Mouse (Mus musculus) A20 (cell line): Measurements from ENCODE around the gene Rbm19.

Source experiments
- DNase-seq: peaks from one replicate; pipeline ENCODE4 v3.0.0-alpha.2; 2011; ENCODE audit warnings: low read depth, low spot score

Gene Rbm19

DNA sequence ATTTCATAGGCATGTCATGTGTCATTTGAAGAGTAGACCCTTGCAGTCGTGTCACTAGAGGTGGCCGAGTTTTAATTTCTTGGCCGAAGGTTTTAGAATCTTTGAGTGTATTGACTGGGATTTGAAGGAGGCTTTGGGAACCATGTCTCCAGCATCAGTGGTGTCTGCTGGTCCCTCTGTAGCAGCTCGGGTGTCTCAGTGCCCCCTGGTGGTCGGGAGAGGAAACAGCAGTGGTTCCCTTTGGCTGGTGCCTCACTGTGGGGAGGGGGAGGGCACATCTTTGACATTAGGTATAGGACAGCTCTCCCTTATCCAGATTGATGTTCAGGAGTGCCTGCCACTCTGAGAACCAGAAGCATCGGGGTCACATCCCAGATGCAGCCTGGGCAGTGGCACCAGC lies 17.7 kb downstream of the Rbm19 start:
- DNase-seq, result peak; percentile 57

DNA sequence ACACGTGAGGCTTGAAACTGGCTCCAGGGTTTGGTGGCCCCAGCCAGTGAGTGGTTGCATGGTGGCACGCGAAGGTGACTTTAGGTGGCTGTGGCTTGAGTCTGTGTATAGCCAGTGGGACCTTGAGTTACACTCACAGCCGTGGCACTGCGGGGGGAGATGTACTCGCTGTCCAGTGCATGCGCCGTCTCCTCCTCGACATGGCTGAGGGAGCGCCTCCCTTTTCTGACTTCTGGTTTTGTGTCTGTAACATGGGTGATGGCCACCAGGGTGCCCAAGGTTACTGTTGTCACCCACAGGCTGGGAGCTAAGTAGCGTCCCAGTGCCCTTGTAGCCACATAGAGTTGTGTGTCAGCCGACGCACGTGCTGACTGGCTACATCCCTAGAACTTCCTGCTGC lies 19.1 kb downstream of the Rbm19 start:
- no peak for DNase-seq

DNA sequence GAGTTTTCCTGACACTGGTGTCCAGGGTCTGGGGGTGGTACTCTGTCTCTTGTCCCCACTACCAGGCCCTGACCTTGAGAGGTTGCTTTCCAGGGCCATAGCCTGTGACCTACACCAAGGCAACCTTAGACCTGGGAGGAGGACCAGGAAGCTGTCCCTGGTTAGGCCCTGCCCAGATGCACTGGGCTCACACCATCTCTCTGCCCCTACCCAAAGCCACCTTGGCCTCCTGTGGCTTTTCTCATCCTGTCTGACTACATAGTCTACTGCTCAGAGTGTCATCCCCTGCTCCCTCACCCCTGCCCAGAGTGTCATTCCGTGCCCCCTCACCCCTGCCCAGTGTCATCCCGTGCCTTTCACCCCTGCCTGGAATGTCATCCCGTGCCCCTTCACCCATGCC lies 19.6 kb downstream of the Rbm19 start:
- DNase-seq, result no peak

DNA sequence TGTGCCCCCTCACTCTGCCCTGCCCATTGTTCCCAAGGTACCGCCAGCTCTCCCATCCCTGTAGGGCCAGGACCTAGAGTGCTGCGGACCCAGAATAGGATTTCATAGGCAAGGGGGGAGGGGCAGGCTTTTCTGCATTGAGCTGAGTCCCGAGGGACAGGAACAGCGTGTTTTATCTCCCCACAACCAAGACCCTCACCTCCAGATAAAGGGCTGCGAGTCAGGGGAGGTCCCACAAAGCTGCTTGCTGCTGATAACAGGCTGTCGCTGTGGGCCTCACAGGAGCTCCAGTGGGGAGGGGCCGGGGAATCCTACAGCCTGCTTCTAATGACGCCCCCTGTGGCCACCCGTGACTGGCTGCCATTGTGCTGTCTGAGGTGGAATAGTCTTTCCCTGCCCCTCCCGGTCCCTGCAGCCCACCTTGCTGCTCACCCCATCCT lies 20.0 kb downstream of the Rbm19 start:
- no peak for DNase-seq

DNA sequence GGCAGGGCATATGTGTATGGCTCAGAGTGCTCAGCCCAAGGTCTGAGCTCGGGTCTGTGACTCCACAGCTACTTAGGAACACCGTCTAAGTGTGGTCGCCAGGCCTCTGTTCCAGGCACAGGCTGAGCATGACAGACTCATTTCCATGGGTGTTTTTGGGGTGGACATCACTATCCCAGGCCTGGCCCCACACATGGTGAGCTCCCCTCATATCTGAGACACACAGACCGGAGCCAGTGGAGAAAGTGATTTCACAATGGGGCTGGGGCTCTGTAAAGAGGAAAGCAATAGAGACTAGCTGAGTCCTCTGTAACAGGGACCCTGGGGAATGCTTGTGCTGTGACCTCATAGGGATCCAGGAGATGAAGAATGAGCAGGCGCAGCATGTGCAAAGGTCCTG lies 20.8 kb downstream of the Rbm19 start:
- DNase-seq, result no peak

DNA sequence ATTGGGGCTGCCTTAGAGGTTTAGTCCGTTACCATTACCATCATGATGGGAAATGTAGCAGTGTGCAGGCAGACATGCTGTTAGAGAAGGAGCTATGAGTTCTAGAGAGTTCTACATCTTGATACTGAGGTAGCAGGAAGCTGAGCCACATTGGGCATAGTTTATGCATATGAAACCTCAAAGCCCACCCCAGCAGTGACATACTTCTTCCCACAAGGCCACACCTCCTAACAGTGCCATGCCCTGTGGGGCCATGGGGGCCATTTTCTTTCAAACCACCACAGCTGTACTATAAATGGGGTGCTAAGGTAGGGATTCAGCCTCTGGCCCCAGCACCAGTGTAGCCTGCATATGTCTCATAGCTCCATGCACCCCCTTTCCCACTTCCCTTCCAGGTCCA lies 21.6 kb downstream of the Rbm19 start:
- DNase-seq, result no peak

DNA sequence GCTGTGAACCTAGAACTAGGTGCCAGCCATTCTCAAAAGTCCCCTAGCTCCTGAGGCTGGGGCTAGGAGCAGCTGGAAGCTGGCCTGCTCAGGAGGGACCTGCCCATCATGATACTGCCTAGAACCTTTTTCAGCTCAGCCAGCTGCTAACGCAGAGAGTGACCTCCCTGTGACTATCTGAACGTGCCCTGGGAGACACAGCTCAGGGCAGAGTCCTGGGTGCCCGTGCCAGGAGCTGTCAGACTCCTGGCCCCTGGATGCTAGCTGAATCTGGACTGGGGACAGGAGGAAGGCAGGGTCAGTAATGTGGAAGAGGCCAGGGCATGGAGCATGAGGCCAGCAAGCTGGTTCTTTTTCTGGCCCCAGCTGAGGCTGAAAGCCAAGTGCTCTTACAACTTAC lies 22.1 kb downstream of the Rbm19 start:
- no peak for DNase-seq

DNA sequence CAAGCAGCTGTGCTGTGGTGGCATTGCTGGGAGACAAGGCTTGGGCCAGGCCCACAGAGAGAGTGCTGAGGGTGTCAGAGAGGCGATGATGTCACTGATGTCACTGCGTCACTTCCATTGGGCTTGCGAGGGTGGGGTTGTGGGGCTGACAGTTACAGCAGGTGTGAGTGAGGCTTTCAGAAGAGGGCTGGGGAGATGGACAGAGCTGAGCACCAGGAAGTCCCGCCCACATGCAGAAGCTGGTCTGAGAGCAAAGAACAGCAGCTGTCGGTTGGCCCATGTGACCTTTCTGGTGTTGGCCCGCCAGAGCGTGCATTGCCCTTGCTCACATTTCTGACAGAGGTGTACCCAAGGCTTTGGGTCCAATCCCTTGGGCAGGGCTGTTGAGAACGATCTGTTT lies 23.0 kb downstream of the Rbm19 start:
- DNase-seq, result peak; percentile 16

DNA sequence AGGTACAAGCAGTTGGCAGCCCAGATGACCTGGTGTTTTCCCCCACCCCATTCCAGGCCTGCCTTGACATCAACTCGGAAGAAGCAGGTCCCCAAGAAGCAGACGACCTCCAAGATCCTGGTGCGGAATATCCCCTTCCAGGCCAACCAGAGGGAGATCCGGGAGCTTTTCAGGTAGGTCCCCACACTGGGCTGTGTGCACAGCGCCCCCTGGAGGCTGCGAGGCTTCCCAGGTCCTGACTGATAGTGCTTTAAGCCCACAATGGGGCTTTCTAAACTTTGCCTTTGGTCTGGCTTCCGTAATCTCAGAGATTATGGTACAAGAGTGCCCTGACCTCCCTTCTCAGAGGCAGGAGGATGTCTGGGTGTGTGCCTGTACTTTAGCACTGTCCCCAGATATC lies 27.7 kb downstream of the Rbm19 start:
- DNase-seq, result peak; percentile 33

DNA sequence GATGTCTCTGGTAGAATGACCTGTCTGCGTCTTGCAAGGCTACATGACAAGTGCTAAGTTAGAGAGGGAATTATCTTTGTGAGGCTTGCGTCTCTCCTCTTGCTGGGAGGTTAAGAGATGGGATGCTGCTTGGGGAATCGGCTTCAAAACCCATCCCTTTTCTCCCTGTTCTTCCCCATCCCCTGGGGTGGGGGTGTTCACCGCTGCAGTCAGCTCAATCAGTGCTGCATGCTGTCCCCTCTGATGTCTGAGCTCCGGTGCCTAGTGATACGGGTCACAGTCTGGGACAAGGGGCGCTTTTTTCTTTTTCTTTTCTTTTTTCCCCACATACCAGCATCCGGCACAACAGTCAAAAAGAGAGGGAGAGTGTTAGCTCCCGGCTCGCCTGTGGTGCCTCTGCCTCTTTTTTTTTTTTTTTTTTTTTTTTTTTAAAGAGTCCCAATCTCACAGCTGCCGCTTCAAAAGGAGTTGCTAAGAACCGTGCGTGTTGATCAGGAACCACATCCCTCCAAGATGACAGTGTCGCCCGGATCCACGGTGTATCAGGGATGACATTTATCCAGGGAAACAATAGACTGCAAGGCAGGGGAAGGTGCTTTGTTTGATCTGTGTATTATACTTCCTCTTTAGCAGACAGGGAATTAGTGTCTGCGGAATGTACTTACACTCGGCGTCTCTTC lies 29.2 kb downstream of the Rbm19 start:
- no peak for DNase-seq

DNA sequence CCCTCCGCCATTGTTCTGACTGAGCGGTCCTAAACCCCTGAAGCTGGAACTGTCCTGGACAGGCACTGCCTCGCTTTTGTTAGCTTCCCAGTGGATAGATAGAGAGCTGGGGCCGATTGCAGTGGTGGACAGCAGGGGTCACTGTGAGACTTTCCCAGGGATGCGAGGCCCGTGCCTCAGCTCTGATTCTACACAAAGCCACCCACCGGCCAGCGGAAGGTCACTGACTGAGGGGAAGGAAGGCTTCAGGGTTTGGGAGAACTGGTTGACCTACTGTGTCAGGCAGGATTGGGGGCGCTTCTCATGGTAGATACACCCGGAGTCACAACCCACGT lies 29.8 kb downstream of the Rbm19 start:
- DNase-seq, result no peak

DNA sequence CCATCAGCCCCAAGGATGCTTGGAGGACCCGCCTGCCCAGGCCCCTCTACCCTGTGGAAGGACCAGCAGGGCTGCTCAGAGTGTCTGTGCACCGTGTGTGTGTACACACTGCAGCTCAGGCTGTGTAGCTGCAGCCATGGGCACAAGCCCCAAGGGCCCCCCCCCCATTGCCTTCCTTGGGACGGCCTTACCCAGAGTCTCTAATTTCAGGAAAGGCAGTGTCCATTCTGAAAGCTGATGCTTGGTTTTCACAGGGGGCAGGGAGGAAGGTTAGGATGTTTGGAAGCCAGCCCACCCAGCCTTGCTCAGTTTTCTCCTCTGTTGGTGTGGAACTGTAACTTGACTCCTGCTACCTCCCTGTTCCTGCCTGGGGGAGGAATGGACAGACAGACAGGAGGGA lies 30.6 kb downstream of the Rbm19 start:
- no peak for DNase-seq

DNA sequence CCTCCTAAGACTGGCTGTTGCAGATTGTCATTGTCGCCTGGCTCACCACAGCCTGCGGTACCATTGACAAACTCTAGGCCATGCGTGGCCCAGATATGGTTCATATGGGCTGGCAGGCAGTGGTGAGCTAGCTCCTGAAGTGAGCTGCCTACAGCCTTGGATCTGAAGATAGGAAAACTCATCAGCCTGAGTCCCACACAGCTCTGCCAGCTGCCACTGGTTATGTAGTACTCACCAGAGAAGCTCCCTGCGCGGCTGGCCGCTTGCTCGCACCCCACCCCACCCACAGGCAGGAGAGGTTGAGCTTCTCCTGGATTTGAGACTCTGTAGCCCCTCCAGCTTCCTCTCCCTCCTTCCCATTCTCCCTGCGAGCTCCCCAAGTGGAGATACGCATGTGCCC lies 32.0 kb downstream of the Rbm19 start:
- no peak for DNase-seq

DNA sequence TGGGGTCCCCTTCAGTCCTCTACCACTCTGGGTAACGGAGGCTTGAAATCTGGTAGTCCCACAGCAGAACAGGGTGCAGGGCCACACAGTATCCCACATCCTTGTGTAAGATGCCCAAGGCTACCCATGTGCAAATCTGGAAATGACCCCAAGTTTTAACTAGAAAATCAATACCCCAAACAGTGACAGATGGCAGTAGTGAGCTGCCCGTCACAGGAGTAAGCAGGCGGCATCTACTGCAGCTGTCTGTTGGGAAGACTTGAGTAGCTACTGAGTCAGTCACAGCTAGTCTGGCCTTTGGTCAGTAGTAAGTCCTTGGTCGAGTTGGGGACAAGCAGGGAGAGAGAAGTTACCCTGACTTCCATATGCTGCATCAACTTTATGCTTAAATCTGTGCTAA lies 34.9 kb downstream of the Rbm19 start:
- DNase-seq, result peak; percentile 22

DNA sequence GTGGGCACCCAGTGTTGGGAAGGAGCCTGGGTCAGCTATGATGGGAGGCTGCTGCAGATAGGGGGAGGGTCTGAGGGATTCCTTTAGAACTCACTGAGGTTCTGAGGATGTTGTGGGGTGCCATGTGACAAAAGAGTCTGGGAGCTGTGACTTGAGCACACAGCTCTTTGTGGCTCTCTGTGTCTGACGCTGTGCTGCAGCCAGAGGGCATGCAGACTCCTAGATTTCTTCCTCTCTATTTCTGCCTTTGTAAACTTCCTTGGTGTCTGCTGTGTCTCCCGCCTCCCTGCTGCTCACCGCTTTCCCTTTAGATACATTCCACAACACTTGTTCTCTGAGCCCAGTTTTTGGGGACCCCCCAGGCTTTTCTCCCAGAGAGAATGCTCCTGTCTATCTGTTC lies 36.9 kb downstream of the Rbm19 start:
- no peak for DNase-seq

DNA sequence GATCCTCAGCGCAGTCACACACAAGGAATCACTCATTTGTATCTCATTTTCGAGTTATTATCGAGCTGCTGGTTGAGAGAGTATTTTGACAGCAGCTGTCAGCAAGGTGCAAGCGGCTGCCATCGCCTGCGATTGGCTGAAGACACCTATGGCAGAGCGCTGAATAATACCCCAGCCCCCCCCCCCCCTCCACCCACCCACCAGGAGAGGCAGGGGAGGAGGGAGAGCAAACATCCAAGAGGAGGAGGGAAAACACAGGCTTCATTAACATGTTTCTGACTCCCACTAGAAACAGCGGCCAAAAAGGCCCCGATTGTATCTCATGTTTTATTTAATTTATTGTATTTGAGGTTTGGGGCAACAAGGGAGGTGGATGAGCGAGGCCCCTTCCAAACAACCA lies 39.4 kb downstream of the Rbm19 start:
- DNase-seq, result no peak

DNA sequence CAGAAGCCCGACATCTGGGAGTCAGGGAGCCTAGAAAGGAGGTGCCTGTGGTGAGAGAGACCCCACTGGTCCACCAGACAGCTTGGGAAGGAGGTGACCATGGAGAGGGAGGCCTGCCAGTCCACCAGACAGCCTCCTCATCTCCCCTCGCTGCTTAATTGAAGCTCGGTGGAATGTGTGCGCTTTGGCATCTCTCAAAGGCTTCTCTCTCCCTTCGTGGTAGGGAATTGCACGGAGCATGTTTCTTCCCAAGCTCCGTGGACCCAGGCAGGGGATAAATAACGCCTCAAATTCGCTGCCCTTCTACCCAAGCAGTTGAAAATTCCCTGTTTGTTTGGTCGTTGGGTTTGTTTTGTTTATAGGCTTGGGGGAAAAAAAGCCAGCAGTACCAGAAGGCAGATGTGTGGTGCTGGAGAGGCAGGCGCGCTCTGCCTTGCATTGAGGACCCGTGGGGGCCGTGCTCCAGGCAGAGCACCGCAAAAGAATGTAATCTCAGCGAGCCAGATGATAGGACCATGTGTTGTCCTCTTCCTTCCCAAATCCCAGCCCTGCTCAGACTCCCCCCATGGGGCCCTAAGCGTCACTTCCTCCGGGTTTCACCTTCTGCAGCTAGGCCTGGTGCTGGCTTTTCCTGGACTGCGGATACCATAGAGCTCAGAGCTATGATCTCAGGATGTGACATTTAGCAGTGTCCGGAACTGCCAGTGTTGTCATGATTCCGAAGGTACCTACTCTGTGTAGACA lies 40.1 kb downstream of the Rbm19 start:
- DNase-seq, result no peak

DNA sequence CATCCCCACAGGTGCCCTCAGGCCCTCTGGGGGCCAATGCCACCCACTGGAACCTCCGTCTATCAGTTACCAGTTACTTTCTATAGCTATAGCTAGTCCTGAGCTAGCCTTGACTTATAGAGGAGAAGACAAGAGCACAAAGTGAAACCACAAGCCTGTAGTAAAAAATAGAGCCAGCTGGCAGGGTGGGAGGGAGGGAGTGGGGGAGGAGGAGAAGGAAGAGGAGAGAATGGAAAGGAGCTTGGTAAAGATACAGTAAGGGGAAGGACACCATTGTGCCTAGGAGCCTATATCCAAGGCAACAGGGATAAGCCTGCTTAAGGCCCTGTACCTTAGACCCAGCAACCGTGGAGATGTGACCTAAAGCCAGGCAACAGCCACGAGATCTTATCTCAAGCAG lies 40.9 kb downstream of the Rbm19 start:
- DNase-seq, result no peak

DNA sequence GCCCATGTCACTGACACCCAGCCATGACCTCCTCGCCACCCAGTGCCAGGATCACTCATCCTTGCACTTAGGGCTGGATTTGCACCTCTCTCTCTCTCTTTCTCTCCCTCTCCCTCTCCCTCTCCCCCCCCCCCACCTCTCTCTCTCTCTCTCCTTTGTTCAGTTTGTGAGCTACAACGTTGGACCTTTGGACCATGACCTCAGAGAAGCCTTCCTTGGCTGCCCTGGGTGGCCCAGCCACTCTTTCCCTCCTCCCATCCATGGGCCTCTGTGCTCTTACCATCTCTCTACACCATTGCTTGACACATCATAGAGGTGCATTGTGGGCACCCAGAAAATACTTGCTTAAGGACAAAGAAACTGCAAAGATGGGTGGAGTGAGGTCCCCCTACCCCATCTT lies 42.2 kb downstream of the Rbm19 start:
- DNase-seq, result no peak

DNA sequence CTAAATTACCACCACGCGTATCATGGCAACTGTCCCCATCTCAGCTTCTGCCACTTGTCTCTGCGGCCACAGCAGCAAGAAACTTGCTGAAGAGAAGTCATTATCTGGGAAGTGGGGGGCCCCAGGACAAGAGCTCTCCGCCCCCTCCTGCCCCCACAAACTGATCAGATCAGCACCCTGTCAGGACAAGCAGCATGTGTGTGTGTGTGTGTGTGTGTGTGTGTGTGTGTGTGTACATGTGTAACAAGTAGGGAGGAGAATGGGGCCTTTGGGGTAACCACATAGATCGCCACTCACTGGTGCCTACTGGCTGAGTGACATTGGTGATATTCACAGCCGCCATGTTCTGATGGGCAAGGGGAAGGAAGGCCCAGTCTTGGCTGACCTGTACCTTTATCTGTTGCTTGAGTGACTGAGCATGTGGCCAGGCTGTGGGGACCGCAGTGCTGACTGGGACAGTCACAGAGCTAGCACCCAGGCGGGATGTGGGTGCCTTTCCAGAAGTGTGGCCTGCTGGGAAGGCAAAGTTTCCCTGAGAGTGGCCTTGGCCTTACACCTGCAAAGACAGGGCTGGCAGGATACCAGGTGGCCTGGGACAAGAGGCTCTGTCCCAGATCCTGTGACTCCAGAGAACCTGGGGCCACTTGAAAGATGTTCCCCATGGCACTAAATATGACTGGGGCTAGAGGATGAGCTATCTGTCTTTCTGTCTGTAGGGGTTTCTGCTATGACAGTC lies 44.8 kb downstream of the Rbm19 start:
- no peak for DNase-seq

DNA sequence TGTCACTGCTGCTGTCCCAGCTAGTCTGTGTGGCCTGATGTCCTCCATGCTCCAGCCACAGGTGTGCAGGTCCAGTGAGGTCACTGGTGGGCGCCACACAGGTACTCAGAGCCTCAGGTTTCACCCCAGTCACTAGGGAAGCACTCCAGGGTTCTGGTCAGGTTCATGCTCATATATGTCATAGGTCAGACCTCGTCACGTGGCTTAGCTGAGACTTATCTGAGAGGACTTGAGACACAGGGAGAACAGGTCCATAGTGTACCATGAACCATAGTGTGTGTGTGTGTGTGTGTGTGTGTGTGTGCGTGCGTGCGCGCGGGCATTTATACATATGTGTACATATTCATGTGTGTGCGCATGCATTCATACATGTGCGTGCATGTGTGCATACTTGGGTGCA lies 46.4 kb downstream of the Rbm19 start:
- no peak for DNase-seq

DNA sequence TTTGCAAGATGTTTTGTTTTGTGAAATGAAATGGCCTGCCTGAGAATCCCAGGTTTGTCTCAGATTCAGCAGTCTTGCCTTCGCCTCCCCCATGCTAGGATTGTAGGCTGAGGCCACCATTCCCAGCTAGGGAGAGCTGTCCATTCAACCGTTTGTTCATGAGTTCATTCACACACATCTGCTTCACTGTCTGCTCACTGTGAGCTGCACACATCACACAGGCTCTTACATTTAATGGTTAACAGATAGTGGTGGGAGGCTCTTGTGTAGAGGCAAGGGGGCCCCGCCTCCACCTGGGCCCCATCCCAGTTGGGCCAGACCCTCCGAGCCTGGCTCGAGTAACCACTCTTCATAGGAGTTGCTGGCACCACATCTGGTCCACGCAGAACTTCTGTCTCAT lies 47.2 kb downstream of the Rbm19 start:
- DNase-seq, result no peak

DNA sequence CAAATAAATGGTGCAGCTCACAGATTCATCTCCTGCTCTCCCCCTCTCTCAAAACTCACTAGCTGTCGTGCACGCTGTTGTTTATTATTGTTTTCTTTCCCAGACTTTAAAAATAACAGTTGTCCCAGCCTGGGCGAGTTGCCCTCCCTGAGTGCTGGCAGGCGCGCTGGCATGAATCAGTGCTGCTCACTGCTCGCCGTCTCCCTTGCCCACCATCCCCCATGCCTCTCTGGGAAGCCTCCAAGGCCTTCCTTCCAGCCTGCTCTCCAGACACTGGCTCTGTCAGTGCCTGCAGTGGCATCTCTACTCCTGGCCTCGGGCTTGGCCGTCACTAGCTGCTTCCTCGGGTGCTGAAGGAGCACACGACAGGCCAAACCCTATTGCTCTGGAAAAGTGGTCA lies 48.2 kb downstream of the Rbm19 start:
- DNase-seq, result no peak
